Mouse (Mus musculus): ENCODE data around the gene Kcns1. TPM values are rescaled to one million over a fixed set of nuclear protein-coding genes. Genes with fewer than 3 reads are reported as not detected.
"Not testable (repeated sequence)": the region's sequence is repeated elsewhere in the genome, so short reads cannot be mapped to it uniquely, and the experiment has no call there.

Kcns1 gene
- 0.06 TPM in 1 of 2 replicates, not detected in the other for polyA plus RNA-seq (2016; fragmentation: Nextera tagmentation; extraction: Ambion mirVana)

- DNase-seq (ENCODE audit: low spot score): peak; percentile 32
- peaks cover 36% of the 10 kb centered on the region for H3K4me1 ChIP-seq
- under 1% methylated on average over 29 of the region's 29 CpGs for WGBS
Measured at GRCm38 (mm10) chr2:164170902-164171301, at the start of gene Kcns1. Kcns1 (minus strand) TSS chr2:164171113.

GRCm38 (mm10) chr2:164219295-164219694, 48.4 kb upstream of the Kcns1 start:
- no peaks in the 10 kb centered on the region for H3K36me3 ChIP-seq
- no peak for DNase-seq (ENCODE audit: low spot score)
- no peaks in the 10 kb centered on the region for H3K27me3 ChIP-seq (ENCODE audit: low read depth, poor library complexity, severe bottlenecking)
- H3K4me3 ChIP-seq: no peak overlapping the region
- WGBS: 85% methylated on average over 9 of the region's 9 CpGs
- H3K4me1 ChIP-seq: no peaks in the 10 kb centered on the region
- H3K9me3 ChIP-seq (replicated peaks): no peaks in the 10 kb centered on the region
- H3K27ac ChIP-seq (replicated peaks): no peak overlapping the region

More at GRCm38 (mm10) chr2:164170902-164171301, at the start of gene Kcns1:
- H3K9me3 ChIP-seq (replicated peaks): no peaks in the 10 kb centered on the region
- no peak within 1 kb of the TSS for H3K27ac ChIP-seq (replicated peaks)
- H3K4me3 ChIP-seq: peak within 1 kb of the TSS; percentile 57
- H3K27me3 ChIP-seq (ENCODE audit: low read depth, poor library complexity, severe bottlenecking): peaks cover 95% of the 10 kb centered on the region
- H3K36me3 ChIP-seq: no peaks in the 10 kb centered on the region

GRCm38 (mm10) chr2:164212711-164213110, 41.8 kb upstream of the Kcns1 start:
- no peaks in the 10 kb centered on the region for H3K4me1 ChIP-seq
- H3K27ac ChIP-seq (replicated peaks): no peak overlapping the region
- H3K27me3 ChIP-seq (ENCODE audit: low read depth, poor library complexity, severe bottlenecking): no peaks in the 10 kb centered on the region
- H3K9me3 ChIP-seq (replicated peaks): no peaks in the 10 kb centered on the region
- 91% methylated on average over 5 of the region's 5 CpGs for WGBS
- DNase-seq (ENCODE audit: low spot score): no peak
- no peaks in the 10 kb centered on the region for H3K36me3 ChIP-seq
- no peak overlapping the region for H3K4me3 ChIP-seq

GRCm38 (mm10) chr2:164210892-164211291, 40.0 kb upstream of the Kcns1 start:
- no peak for DNase-seq (ENCODE audit: low spot score)
- H3K27ac ChIP-seq (replicated peaks): no peak overlapping the region
- H3K27me3 ChIP-seq (ENCODE audit: low read depth, poor library complexity, severe bottlenecking): no peaks in the 10 kb centered on the region
- H3K4me3 ChIP-seq: no peak overlapping the region
- no peaks in the 10 kb centered on the region for H3K4me1 ChIP-seq
- H3K36me3 ChIP-seq: no peaks in the 10 kb centered on the region
- WGBS: 87% methylated on average over 4 of the region's 4 CpGs
- no peaks in the 10 kb centered on the region for H3K9me3 ChIP-seq (replicated peaks)

GRCm38 (mm10) chr2:164206676-164207075, 35.8 kb upstream of the Kcns1 start:
- no peak for DNase-seq (ENCODE audit: low spot score)
- H3K9me3 ChIP-seq (replicated peaks): no peaks in the 10 kb centered on the region
- no peaks in the 10 kb centered on the region for H3K36me3 ChIP-seq
- H3K4me1 ChIP-seq: no peaks in the 10 kb centered on the region
- no peak overlapping the region for H3K4me3 ChIP-seq
- H3K27ac ChIP-seq (replicated peaks): no peak overlapping the region
- no peaks in the 10 kb centered on the region for H3K27me3 ChIP-seq (ENCODE audit: low read depth, poor library complexity, severe bottlenecking)
- 82% methylated on average over 4 of the region's 4 CpGs for WGBS

- DNase-seq (ENCODE audit: low spot score); H3K36me3 ChIP-seq; H3K9me3 ChIP-seq (replicated peaks); H3K27ac ChIP-seq (replicated peaks); H3K27me3 ChIP-seq (ENCODE audit: low read depth, poor library complexity, severe bottlenecking); H3K4me1 ChIP-seq; H3K4me3 ChIP-seq: not testable (repeated sequence)
- 94% methylated on average over 10 of the region's 10 CpGs for whole genome bisulfite sequencing
Measured at GRCm38 (mm10) chr2:164206011-164206410, 35.1 kb upstream of the Kcns1 start.

GRCm38 (mm10) chr2:164199626-164200327, 28.9 kb upstream of the Kcns1 start, which contains the start of gene Wfdc15a:
Wfdc15a (minus strand) TSS chr2:164200130.
- Histone ChIP-seq H3K9me3 (replicated peaks) (no peaks in the 10 kb centered on the region), H3K27ac (replicated peaks) (no peak within 1 kb of the TSS), H3K4me3 (no peak within 1 kb of the TSS), H3K4me1 (no peaks in the 10 kb centered on the region), H3K36me3 (no peaks in the 10 kb centered on the region), H3K27me3 (ENCODE audit: low read depth, poor library complexity, severe bottlenecking) (no peaks in the 10 kb centered on the region)
- 77% methylated on average over 20 of the region's 20 CpGs for WGBS
- DNase-seq (ENCODE audit: low spot score): no peak

GRCm38 (mm10) chr2:164196700-164196990, 25.7 kb upstream of the Kcns1 start:
- Histone ChIP-seq H3K36me3 (no peaks in the 10 kb centered on the region), H3K9me3 (replicated peaks) (no peaks in the 10 kb centered on the region), H3K27ac (replicated peaks) (no peak overlapping the region), H3K27me3 (ENCODE audit: low read depth, poor library complexity, severe bottlenecking) (no peaks in the 10 kb centered on the region), H3K4me3 (no peak overlapping the region), H3K4me1 (no peaks in the 10 kb centered on the region)
- no peak for DNase-seq (ENCODE audit: low spot score)
- WGBS: 91% methylated on average over 5 of the region's 5 CpGs

- Histone ChIP-seq H3K9me3 (replicated peaks) (no peaks in the 10 kb centered on the region), H3K36me3 (no peaks in the 10 kb centered on the region), H3K27ac (replicated peaks) (no peak overlapping the region), H3K4me1 (no peaks in the 10 kb centered on the region), H3K4me3 (no peak overlapping the region), H3K27me3 (ENCODE audit: low read depth, poor library complexity, severe bottlenecking) (no peaks in the 10 kb centered on the region)
- 87% methylated on average over 5 of the region's 5 CpGs for WGBS
- no peak for DNase-seq (ENCODE audit: low spot score)
Measured at GRCm38 (mm10) chr2:164195971-164196699, 25.2 kb upstream of the Kcns1 start.

- WGBS: 86% methylated on average over 5 of the region's 5 CpGs
- no peaks in the 10 kb centered on the region for H3K27me3 ChIP-seq (ENCODE audit: low read depth, poor library complexity, severe bottlenecking)
- DNase-seq (ENCODE audit: low spot score): no peak
- no peaks in the 10 kb centered on the region for H3K4me1 ChIP-seq
- H3K36me3 ChIP-seq: no peaks in the 10 kb centered on the region
- no peak overlapping the region for H3K27ac ChIP-seq (replicated peaks)
- H3K4me3 ChIP-seq: no peak overlapping the region
- H3K9me3 ChIP-seq (replicated peaks): no peaks in the 10 kb centered on the region
Measured at GRCm38 (mm10) chr2:164194959-164195630, 24.2 kb upstream of the Kcns1 start.

- Histone ChIP-seq H3K4me3 (no peak overlapping the region), H3K9me3 (replicated peaks) (no peaks in the 10 kb centered on the region), H3K27ac (replicated peaks) (no peak overlapping the region), H3K36me3 (no peaks in the 10 kb centered on the region), H3K4me1 (no peaks in the 10 kb centered on the region), H3K27me3 (ENCODE audit: low read depth, poor library complexity, severe bottlenecking) (no peaks in the 10 kb centered on the region)
- DNase-seq (ENCODE audit: low spot score): no peak
Measured at GRCm38 (mm10) chr2:164192279-164192678, 21.4 kb upstream of the Kcns1 start.

- no peaks in the 10 kb centered on the region for H3K4me1 ChIP-seq
- no peak within 1 kb of the TSS for H3K4me3 ChIP-seq
- H3K27ac ChIP-seq (replicated peaks): no peak within 1 kb of the TSS
- WGBS: 89% methylated on average over 6 of the region's 6 CpGs
- no peak for DNase-seq (ENCODE audit: low spot score)
- no peaks in the 10 kb centered on the region for H3K36me3 ChIP-seq
- no peaks in the 10 kb centered on the region for H3K27me3 ChIP-seq (ENCODE audit: low read depth, poor library complexity, severe bottlenecking)
- no peaks in the 10 kb centered on the region for H3K9me3 ChIP-seq (replicated peaks)
Measured at GRCm38 (mm10) chr2:164190576-164190975, 19.7 kb upstream of the Kcns1 start, which contains the start of gene Wfdc12. Wfdc12 (minus strand) TSS chr2:164190608.

GRCm38 (mm10) chr2:164188722-164189121, 17.8 kb upstream of the Kcns1 start:
- Histone ChIP-seq H3K9me3 (replicated peaks) (no peaks in the 10 kb centered on the region), H3K4me1 (peaks cover 9% of the 10 kb centered on the region), H3K27ac (replicated peaks) (no peak overlapping the region), H3K4me3 (no peak overlapping the region), H3K27me3 (ENCODE audit: low read depth, poor library complexity, severe bottlenecking) (no peaks in the 10 kb centered on the region), H3K36me3 (no peaks in the 10 kb centered on the region)
- no peak for DNase-seq (ENCODE audit: low spot score)
- WGBS: 36% methylated on average over 5 of the region's 5 CpGs
